Mouse (Mus musculus): ENCODE data around the gene Sod3. TPM values are rescaled to one million over a fixed set of nuclear protein-coding genes. Genes with fewer than 3 reads are reported as not detected.

Gene Sod3
- total RNA-seq, 2 experiments from 2014 or later, result 34.1 to 35.1 TPM

DNA sequence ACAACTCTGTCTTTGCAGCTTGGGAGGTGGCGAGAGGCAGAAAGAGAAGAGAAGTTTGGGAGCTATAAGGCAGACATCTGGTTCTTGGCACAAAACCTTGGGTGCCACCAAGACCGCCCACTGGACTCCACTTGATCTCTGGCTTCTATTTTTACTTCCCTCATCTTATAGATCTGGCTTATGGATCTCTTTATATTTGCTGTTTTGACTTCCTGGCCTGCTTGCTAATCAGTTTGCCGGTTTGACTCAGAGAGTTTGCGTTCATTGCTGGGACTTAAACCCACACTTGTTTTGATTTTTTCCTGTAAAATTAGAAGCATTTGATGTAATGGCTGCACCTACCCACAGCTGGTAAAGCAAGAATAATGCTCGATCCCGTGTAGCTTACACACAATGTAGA is 7.3 kb downstream of the Sod3 start:
- no peak for DNase-seq (ENCODE audit: low spot score in 2 of 2)

DNA sequence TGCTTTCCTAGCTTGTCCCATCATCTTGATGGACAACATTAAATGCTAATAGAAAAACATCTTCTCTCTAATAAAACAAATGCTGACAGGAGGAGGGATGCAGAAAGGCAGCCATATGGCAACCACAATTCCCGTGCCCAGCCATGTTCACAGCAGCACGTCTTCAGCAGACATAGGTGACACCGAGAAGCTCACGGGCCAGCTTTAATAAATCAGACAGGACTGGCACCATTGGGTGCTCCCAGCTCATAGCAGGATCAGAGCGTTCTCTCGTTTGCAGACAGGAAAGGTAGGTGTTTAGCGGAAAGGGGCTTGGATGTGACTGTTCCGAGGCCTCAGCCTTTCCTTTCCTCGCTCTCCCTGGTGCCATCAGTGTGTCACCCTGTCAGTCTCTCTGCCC is 12.3 kb downstream of the Sod3 start:
- DNase-seq (ENCODE audit: low spot score in 2 of 2), result no peak

DNA sequence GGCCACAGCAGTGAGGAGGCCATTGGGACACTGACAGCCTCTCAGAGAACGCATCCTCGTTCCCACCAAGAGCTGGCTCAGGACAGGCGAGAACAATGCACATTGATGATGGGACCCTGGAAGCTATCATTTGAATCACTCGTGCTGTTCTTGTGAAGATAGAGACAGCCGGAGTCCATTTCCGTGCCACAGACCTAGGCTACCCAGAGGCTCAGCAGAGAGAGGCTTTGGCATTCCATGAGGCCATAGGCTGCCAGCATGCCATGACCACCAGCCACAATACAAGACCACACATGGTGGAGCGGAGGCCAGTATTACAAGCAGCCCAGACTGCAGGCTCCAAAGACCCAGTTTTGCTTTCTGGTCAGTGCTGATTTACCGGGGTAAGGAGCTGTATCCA is 19.2 kb downstream of the Sod3 start:
- DNase-seq (ENCODE audit: low spot score in 2 of 2), result no peak

DNA sequence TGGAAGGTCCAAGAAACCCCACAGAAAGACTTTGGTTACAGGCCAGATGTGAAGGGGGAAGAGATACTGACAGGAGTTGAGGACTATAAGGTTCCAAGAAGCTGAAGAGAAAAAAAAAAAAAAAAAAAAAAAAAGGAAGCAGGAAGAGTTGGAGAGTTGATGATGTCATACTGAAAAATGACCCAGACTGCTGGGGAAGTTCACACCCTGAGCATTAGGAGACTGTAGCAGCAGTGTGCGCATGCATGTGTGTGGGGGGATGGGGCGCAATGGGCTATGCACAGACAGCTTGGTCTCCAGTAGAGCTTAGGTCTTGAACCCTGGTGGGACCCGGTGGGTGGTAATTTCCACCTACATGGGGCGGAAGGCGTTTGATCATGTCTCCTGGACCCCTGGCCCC is 20.2 kb downstream of the Sod3 start:
- no peak for DNase-seq (ENCODE audit: low spot score in 2 of 2)

DNA sequence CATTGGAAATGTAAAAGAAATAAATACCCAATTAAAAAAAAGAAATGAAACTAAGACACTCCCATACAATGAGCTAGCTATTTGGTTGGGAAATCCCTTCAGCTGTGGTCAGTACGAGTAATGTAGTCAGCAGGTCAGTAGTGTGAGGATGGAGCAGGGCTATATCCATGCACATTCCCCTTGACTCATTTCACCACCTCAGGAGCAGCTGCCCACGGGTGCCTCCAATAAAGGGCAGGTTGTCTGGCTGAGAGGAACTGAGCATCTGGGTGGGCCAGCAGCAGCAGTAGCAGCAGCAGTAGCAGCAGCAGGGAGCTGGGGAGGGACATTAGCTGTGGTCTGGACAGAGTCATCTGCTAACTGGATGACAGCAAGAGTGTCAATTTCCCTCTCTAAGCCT is 22.4 kb downstream of the Sod3 start:
- DNase-seq (ENCODE audit: low spot score in 2 of 2), result no peak

DNA sequence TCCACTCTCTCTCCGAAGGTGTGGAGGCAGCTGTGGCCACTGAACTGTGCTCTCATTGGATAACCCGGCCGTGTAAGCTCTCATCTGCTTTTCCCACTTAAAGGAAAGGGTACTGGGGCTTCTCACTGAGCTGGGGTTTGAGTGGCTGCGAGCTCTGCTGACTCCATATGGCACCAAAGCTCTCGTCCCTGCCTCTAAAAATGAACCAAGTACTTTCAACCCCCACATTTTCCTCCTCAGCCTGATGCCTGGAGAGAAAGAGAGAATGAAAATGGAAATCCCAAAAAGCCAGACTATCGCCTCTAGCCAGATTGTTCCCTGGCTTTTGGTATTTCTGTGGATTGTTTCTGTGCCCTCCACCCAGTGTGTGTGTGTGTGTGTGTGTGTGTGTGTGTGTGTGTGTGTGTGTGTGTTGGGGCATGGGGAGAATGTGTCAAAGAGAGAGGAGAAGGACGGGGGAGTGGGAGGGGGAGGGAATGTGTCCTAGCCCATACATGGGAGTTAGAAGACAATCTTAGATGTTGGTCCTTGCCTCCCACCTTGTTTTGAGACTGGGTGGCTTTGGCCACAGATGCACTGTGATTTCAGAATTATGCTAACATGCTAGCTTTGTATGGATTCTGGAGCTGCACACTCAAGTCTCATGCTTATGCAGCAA is 24.6 kb downstream of the Sod3 start:
- DNase-seq (ENCODE audit: low spot score in 2 of 2), result no peak

DNA sequence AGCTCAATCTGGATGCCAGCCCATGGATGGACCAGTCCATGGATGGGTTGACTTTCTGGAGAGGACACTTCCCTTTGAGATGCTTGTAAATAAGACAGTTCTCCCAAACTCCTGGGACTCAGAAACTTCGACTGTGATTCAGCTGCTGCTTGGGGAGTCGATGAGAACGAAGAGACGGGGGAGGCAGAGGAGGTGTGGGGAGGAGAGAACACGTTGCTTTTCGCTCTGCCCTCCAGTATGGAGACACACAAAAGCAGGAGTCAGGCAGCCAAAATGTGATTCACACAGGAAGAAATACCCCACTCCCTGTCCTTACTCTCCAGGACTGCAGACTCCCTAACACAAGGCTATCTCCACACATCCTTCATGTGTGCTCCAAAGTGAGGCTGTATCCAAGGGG is 26.8 kb downstream of the Sod3 start:
- DNase-seq (ENCODE audit: low spot score in 2 of 2), result no peak

DNA sequence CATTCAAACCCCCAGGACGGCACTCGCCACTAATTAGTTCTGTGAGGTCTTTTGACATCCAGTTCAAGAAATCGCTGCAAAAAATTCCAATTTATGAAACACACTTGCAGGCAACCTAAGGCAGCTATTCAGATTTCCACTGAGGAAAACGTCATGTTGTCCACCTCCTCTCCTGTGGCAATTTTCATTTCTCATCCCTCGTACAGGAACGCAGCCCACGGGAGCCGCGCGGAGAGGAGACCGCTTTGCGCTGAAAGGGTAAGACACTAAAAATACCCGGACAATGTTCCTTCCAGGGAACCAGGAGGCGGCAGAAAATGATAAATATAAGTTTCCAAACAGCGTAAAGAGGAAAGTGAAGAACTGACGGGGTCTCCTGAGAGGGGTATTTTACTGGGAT is 27.9 kb downstream of the Sod3 start:
- DNase-seq (ENCODE audit: low spot score in 2 of 2), result no peak

DNA sequence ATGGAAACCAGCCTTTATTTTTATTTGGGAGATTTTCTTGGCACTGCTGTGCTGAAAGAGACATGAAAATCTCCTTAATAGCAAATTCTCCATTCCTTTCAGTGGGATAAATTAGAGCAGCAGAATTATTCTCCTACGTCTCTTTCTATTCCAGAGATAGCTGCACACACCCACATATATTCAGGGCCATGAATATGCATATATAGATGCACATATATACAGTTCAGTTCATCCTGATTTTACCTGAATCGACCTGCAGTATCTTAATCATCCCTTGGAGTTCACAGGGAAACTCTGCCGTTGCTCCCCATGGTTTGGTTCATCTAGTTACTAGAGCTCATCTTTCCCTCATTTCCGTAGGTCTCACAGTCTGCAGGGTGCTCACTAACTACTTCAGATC is 30.2 kb downstream of the Sod3 start:
- DNase-seq (ENCODE audit: low spot score in 2 of 2), result no peak

DNA sequence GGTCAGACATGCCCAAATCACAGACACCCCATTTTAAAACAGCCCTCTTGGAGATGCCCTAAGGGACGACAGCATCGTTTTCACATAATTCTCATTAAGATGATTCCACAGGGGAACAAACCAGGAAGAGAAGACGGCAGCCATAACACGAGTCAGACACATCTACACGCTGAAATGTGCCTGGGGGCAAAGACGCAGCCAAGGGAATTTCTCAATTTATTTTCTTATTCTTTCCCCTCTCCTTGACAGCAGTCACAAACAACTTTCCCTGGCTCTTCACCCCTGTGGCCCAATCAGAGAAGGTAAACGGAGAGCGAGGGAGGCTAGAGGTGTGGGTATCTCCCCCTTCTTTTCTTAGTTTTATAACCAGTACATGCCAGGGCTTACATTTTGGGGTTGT is 40.8 kb downstream of the Sod3 start:
- no peak for DNase-seq (ENCODE audit: low spot score in 2 of 2)

DNA sequence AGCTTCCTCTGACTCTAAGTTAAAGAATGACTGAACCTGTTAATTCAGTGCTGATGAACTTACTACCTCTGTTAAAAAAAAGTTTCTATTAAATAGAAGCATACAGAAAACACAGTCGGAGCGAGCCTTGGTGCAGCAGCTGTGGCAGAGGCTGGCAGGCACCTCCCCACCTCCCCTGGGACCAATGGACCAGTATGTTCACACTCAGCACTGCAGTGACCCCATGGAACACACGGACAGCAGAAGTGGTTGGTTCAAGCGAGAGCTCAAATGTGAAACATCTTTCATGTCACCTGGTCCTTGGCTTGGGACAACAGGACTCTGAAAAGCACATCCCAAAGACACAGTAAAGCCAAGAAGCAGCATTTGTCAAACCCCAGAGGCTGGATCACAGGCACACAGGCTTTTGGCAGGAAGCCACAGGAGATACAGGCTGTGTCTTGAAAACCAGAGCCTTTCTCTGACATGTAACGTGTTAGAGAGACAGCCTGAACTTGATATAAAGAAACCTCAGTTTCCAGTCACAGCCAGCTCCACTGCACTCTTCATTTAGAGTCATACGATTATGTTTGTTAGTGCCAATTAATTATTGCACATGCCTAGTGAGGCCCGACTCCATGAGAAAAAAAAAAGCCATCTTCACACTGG is 45.2 kb downstream of the Sod3 start:
- DNase-seq (ENCODE audit: low spot score in 2 of 2), result no peak

DNA sequence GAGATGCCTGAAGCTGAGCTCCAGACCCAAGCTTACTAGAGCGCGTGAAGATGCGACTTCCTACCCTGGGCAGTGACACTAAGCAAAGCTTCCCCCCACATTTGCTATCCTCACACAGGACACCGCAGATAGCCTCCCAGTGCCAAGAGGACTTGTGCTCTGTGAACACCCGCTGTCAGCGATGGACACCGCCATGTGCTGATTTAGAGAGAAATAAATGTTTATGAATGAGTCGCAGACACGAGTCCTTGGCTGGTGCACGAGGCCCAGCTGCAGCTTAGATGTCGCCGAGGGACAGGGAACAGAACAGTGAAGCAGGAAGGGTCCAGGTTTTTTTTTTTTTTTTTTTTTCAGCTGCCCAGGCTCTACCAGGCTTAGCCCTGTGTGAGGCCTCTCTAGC is 46.6 kb downstream of the Sod3 start:
- DNase-seq (ENCODE audit: low spot score in 2 of 2), result no peak

DNA sequence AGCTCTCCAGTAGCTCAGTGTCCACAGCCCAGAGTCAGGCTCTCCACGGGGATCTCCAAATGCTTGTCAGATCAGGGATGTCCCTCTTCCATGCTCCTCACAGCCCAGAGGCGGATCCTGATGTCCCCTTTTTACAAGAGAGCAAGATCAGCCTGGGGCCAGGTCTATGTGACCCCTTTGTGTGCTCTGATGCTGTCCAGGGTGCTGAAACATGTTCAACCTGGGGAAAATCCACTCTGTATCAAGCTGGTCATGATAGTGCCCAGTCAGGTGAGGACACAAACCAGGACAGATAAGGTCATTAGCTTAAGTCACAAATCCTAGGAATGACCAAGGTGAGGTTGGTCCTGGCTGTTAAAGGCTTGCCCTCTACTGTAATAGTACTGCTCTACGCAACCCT is 48.0 kb downstream of the Sod3 start:
- DNase-seq (ENCODE audit: low spot score in 2 of 2), result no peak

DNA sequence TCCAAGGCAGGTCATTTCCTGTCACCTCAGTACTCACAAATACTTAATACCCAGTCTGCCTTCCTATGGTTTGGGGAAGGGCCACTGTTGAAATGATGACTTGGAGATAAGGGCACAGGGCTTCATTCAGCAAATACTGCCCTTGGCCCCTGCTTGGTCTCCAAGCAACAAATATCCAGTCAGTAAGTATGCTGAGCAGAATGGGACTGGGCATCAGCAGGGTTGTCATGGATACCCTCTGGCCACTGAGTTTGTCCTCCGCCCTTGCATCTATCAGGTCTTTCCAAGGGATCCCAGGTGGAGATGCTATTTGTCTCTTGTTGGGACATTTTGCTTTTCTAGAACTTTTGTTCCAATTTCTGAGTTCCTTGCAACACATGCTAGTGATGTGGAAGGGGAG is 51.6 kb downstream of the Sod3 start:
- no peak for DNase-seq (ENCODE audit: low spot score in 2 of 2)

DNA sequence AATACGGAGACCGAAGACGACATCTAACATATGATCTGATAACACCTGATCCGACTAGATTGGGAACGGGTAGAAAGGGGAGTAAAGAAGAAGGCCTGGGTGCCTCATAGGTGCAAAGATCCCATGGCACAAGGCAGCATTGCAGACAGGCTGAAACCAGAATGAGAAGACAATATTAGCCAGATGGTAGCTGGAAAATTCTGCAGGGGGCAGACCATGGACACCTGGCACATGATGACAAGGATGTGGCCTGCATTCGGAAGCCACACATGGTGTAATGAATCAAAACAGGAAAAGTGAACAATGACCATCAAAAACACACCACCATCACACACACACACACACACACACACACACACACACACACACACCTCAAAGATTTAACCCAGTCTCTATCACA is 52.3 kb downstream of the Sod3 start:
- DNase-seq (ENCODE audit: low spot score in 2 of 2), result no peak

DNA sequence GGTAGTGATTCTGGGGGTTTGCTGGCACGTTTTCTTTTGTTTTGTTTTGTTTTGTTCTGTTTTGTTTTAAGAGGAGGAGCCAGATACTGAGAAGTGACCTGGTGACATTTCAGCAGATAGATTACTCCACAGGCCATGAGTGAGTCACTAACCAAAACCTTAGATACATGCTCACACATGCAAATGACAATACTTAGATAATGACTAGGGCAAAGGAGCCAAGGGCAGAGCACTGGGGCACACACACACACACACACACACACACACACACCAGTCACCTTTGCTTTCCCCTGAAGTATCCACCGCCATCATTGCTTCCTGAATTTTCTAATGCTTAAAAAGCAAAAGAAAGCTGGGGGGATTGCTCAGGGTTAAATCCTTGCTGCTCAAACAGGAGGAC is 52.9 kb downstream of the Sod3 start:
- DNase-seq (ENCODE audit: low spot score in 2 of 2), result no peak

Other genes starting within 250 kb of the Sod3 start
- 100 to 1,000 TPM; 138 to 151 TPM for gene Dhx15, start 173.3 kb upstream of the Sod3 start, total RNA-seq (2021)
- gene Ccdc149, start 107.7 kb downstream of the Sod3 start, total RNA-seq (2021), result 1 to 10 TPM; 7.9 to 8.2 TPM
- gene Lgi2, start 202.7 kb downstream of the Sod3 start, total RNA-seq (2021), result 1 to 10 TPM; 3.7 to 4.4 TPM

All from adrenal gland, postnatal 4 days (tissue).